Mouse (Mus musculus): ENCODE measurements around the gene Olfr490. TPM values are rescaled to one million over a fixed set of nuclear protein-coding genes. Genes with fewer than 3 reads are reported as not detected.

The Olfr490 gene
- total RNA-seq (2022) = not detected

- DNase-seq (ENCODE audit: low spot score in 2 of 2) = no peak
Observed at GRCm38 (mm10) chr7:108288834-108289233, at the start of gene Olfr490. Gene Olfr490, minus strand, starts transcription at chr7:108288934.

DNA sequence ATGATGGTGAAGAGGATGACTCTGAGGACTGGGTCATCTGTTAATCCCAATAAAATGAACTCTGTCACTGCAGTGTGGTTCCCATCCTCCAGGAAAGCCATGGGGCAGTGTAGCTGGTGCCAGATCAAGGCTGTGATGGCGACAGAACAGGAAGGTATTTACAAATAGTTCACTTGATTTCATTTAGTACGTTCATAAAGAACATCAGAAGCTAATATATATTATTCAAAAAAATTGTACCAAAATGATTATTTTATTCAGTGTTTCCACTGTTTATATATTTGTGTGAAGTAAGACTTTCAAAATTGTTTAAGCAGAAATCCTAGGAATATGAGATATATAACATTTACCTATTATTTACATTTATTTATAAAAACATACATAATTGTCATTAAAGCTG is 34.8 kb upstream of the Olfr490 start, which contains the start of gene Olfr492:
Olfr492 (minus strand) TSS at position 101 of the 400 bp plus-strand sequence.
- no peak for DNase-seq (ENCODE audit: low spot score in 2 of 2)

GRCm38 (mm10) chr7:108313151-108313550 is 24.4 kb upstream of the Olfr490 start, which contains the start of gene Olfr491:
Gene Olfr491, plus strand, starts transcription at chr7:108313451.
- no peak for DNase-seq (ENCODE audit: low spot score in 2 of 2)

DNA sequence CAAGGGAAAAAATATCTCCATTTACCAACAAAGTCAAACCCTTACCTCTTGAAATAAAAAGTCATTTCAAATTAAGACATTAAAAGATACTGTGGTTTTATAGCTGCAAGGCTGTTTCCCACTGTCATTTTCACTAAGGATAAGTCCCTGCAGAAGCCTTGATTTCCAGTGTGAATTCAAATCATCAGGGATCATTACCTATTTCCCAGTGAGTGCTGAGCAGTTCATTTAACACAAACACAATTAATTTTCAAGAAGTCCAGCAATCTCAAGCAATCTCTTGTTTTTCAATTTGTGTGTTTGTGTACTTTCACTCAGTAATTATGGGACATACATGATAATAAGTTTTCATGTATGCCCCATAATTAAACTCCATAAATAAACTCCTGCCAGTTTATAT is 30.5 kb downstream of the Olfr490 start, which contains the start of gene Olfr488:
Olfr488 (minus strand) TSS at position 101 of the 400 bp plus-strand sequence.
- DNase-seq (ENCODE audit: low spot score in 2 of 2) = no peak

Other genes with a start within 250 kb of the Olfr490 start
- not detected for gene Olfr479, start 238.2 kb downstream of the Olfr490 start, total RNA-seq (2022)
- not detected for gene Olfr480, start 221.6 kb downstream of the Olfr490 start, total RNA-seq (2022)
- not detected for gene Olfr481, start 209.1 kb downstream of the Olfr490 start, total RNA-seq (2022)
- gene Olfr482, start 191.3 kb downstream of the Olfr490 start, total RNA-seq (2022) = under 1 TPM; 0.46 to 0.88 (median 0.60) TPM
- not detected for gene Olfr483, start 188.1 kb downstream of the Olfr490 start, total RNA-seq (2022)
- gene Olfr484, start 161.5 kb downstream of the Olfr490 start, total RNA-seq (2022) = not detected
- gene Olfr485, start 129.1 kb downstream of the Olfr490 start, total RNA-seq (2022) = not detected
- not detected for gene Olfr486, start 116.2 kb downstream of the Olfr490 start, total RNA-seq (2022)
- gene Olfr487, start 74.3 kb downstream of the Olfr490 start, total RNA-seq (2022) = not detected
- gene Olfr488, start 30.6 kb downstream of the Olfr490 start, total RNA-seq (2022) = not detected
- gene Olfr491, start 24.5 kb upstream of the Olfr490 start, total RNA-seq (2022) = not detected
- gene Olfr492, start 34.7 kb upstream of the Olfr490 start, total RNA-seq (2022) = not detected
- gene Olfr493, start 58.0 kb upstream of the Olfr490 start, total RNA-seq (2022) = not detected
- gene Olfr494, start 76.4 kb upstream of the Olfr490 start, total RNA-seq (2022) = not detected
- gene Olfr495, start 104.2 kb upstream of the Olfr490 start, total RNA-seq (2022) = not detected
- not detected for gene Olfr497, start 131.5 kb upstream of the Olfr490 start, total RNA-seq (2022)
- gene Olfr498, start 176.4 kb upstream of the Olfr490 start, total RNA-seq (2022) = not detected
- gene Olfr502, start 236.1 kb upstream of the Olfr490 start, total RNA-seq (2022) = not detected

Data from gastrocnemius, adult 8-10 months (tissue).